Mouse (Mus musculus): Measurements from ENCODE around the gene Rtbdn.

Rtbdn gene

DNA sequence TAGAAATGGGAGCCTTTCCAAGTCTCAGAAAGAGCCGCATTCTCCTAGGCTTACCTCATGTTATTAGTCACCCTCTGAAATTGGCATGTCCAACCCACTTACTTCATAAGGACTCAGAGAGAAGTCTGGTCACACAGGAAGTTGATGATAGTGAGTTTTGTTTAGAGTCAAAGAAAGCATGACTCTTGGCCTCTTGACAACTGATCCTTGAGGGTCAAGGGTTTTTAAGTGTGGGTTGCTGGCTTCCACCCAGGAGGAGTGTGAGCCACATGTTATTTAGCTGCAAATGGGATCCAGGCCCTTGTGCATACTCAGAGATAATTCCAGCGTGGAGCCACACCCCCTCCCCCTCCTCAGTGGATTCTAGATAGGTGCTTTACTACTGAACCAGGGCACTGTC is 25.2 kb upstream of the Rtbdn start:
- ATAC-seq (ENCODE audit: low TSS enrichment): no peak

- no peak for ATAC-seq (ENCODE audit: low TSS enrichment)
Measured at GRCm38 (mm10) chr8:84925557-84925956, 21.2 kb upstream of the Rtbdn start.

DNA sequence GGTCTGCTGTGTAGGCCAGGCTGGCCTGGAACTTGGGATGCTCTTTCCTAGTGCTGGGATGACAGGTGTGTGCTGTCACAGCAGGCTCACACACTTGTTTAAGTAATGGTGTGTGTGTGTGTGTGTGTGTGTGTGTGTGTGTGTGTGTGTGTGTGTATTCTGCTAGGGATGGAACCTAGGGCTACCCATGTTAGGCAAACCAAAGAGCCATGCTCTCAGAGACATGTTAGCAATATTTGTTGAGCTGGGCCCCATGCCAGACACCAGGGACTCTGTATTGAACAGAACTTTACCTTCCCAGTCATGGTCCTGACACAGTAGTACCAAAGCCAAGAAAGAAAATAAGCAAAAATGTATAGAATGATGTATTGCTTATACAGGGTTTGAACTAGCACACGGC is 19.3 kb upstream of the Rtbdn start:
- no peak for ATAC-seq (ENCODE audit: low TSS enrichment)

DNA sequence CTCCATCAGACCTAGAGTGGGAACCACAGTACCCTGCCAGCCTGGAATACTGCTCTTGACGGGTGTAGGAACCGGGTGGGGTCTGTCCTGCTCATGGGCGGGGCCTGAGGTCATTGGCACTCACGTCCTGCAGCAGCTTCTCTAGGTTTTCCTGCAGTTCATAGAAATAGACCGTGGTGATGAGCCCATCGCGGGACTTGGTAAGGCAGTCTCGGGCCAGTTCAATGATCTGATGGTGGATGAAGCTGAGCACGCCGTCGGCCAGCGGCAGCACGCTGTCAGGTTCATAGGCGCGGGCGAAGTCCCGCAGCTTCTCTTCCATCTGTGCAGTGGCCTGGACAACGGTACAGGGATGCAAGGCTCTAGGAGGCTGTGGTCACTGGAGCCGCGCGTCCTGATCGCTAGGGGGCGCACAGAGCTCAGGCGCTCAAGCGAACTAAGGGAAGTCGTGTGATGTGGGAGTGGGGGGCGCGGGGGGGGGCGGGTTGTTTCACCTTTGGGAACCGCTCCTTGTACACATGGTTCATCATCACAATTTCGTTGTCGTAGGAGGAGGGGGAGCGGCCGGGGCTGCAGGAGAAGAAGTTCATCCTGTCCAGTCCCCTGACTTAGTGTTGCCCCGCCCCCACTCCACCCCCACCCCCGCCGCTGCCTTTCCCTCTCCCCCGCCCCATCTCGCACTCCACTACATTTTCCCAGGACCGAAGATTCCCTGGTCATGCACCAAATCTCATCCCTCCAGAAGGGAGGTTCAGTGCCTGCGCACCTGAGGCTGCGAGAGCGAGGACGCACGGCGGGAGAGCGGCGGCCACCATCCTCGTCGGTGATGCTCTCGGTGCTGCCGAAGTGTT is 18.1 kb upstream of the Rtbdn start:
- ATAC-seq (ENCODE audit: low TSS enrichment): peak; percentile 73

DNA sequence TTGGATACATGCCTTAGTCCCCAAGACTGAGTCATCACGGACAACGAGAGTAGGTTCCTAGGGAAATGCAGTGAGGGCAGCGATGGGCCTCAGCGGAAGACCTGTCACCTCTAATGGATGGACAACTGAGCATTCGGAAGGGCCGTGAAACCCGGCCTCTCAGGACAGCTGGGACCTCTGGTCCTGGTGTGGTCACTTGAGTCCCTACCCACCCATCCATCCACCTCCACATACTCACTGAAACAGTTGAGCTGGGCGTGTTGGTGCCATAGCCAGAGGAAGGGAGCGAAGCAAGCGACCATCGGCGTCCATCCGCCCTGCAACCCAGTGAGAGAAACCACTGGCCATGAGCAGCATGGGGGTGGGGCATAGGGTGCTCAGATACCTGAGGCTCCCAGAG is 16.2 kb upstream of the Rtbdn start:
- no peak for ATAC-seq (ENCODE audit: low TSS enrichment)

- peak; percentile 33; the same call in 1 of the 2 replicates for ATAC-seq (ENCODE audit: low TSS enrichment)
Measured at GRCm38 (mm10) chr8:84933767-84934559, 12.8 kb upstream of the Rtbdn start.

DNA sequence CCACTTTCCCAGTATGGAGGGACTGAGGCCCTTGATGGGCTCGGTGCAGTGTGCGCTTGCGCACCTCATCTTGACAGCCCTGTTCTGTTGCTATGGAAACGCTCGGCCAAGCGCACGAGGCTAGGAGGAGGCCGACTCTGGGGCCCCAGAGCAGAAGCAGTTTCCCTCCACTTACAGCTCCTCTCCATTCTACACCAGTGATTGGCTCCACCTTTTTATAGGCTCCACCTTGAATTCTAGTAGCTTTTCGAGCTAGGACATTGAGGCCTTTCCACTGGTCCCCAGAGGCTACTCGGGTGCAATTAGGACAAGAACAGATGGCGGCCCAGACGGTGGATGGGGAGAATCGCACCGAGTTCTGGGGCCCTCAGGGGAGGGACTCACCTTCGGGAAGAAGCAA is 11.9 kb upstream of the Rtbdn start:
- peak; percentile 66 for ATAC-seq (ENCODE audit: low TSS enrichment)

DNA sequence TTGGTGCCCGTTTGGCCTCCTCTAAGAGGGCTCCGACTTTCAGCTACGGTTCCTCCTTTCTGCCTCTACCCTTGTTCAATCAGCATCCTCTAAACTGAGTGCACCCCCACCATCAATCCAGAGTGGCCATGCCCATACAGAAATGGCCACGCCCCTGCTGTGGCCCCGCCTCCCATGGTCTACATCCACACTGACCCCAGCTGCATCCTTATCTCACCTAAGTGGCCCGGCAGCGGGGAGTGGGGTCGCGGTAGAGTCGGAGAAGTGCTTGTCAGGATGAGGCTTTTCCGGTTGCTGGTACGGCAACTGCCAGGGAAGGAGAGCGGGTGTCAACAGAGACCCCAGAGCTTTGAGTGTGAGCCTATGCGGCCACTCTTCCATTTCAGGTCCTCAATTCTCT is 11.3 kb upstream of the Rtbdn start:
- no peak for ATAC-seq (ENCODE audit: low TSS enrichment)

- no peak for ATAC-seq (ENCODE audit: low TSS enrichment)
Measured at GRCm38 (mm10) chr8:84936041-84936961, 10.5 kb upstream of the Rtbdn start.

- ATAC-seq (ENCODE audit: low TSS enrichment): peak; percentile 62
Measured at GRCm38 (mm10) chr8:84936962-84937546, 9.7 kb upstream of the Rtbdn start, which contains the start of gene Mast1. TSS of gene Mast1 (minus strand) at chr8:84937359.

GRCm38 (mm10) chr8:84937620-84938485 is 8.9 kb upstream of the Rtbdn start:
- ATAC-seq (ENCODE audit: low TSS enrichment): no peak

- ATAC-seq (ENCODE audit: low TSS enrichment): no peak
Measured at GRCm38 (mm10) chr8:84943699-84944098, 3.1 kb upstream of the Rtbdn start.

- ATAC-seq (ENCODE audit: low TSS enrichment): peak; percentile 73
Measured at GRCm38 (mm10) chr8:84944478-84945160, 2.2 kb upstream of the Rtbdn start.

- ATAC-seq (ENCODE audit: low TSS enrichment): peak; percentile 82
Measured at GRCm38 (mm10) chr8:84945235-84945632, 1.6 kb upstream of the Rtbdn start.

- peak; percentile 42 for ATAC-seq (ENCODE audit: low TSS enrichment)
Measured at GRCm38 (mm10) chr8:84945633-84946527, 911 bp upstream of the Rtbdn start.

- ATAC-seq (ENCODE audit: low TSS enrichment): no peak
Measured at GRCm38 (mm10) chr8:84947241-84947545, 402 bp downstream of the Rtbdn start.

GRCm38 (mm10) chr8:84949753-84950152 is 3.0 kb downstream of the Rtbdn start:
- ATAC-seq (ENCODE audit: low TSS enrichment): no peak

GRCm38 (mm10) chr8:84952612-84953255 is 5.9 kb downstream of the Rtbdn start:
- ATAC-seq (ENCODE audit: low TSS enrichment): peak; percentile 64; the same call in 1 of the 2 replicates

Measured in frontal cortex, adult (tissue).